Mouse (Mus musculus) mouse embryonic stem cell (cell line): Measurements from ENCODE around the gene Pabpn1.
"Not testable (repeated sequence)": the region's sequence is repeated elsewhere in the genome, so short reads cannot be mapped to it uniquely, and the experiment has no call there.

ENCODE experiments used
- in situ Hi-C, 2 experiments: fragments of 300-500 bp; cut with MboI; formaldehyde crosslinking; loops; 1 replicate in 1 of 2; 3 replicates in 1 of 2; pipeline ENCODE4 v1.14.3; 2019 to 2020; ENCODE audit warnings: low sequenced_read_pairs in 2 of 2, low pct_unique_long_range_greater_than_20kb in 1 of 2, mixed read lengths in 1 of 2; ENCODE audit not compliant: unreplicated experiment in 1 of 2

Gene Pabpn1

GRCm38 (mm10) chr14:54947008-54947407 lies 54.7 kb downstream of the Pabpn1 start:
- in situ Hi-C loops = not testable (repeated sequence)
